Mouse (Mus musculus): ENCODE measurements around the gene Chchd6. TPM values are rescaled to one million over a fixed set of nuclear protein-coding genes. Genes with fewer than 3 reads are reported as not detected.

Gene Chchd6
- polyA plus RNA-seq, 1 experiment from 2014 or later: 6.1 TPM

DNA sequence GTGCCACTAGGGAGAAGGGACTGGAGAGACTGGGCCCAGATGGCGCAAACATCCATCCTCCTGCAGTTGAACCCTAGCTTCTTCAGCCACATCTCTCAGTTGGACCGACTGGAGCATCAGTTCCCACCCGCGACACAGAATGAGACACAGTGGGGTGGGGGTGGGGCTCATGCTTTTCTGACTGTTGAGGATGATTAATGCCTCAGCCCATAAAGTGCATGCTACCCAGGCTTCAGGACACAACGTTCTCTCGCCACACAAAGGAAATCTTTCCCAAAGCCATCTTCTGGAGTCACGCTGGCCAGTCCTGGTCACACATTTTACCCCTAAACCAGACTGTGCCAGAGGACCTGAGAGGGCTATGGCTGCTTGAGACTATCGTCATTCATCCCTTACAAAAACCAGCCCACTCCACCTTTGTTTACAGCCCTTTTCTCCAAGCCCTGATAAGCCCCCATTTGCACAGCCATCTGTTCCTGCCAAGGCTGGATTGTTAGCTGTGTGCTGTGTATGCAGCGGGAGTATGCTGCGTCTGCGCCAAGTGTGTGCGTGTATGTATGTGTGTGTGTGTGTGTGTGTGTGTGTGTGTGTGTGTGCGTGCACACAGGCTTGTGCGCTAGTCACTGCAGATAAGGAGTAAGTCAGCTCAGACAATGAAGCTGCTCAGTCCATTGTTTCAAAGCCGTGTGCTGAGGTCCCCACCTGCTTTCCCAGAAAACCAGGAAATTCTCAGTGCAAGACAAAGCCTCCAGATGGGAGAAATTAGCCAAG, 18.1 kb upstream of the Chchd6 start:
- Histone ChIP-seq H3K4me3 (ENCODE audit: inconsistent target) (no peak overlapping the region), H3K36me3 (ENCODE audit: inconsistent target) (no peaks in the 10 kb centered on the region), H3K27ac (no peak overlapping the region), H3K79me2 (ENCODE audit: inconsistent target) (no peaks in the 10 kb centered on the region)
- WGBS (ENCODE audit: missing documents): 53% methylated on average over 14 of the region's 15 CpGs

DNA sequence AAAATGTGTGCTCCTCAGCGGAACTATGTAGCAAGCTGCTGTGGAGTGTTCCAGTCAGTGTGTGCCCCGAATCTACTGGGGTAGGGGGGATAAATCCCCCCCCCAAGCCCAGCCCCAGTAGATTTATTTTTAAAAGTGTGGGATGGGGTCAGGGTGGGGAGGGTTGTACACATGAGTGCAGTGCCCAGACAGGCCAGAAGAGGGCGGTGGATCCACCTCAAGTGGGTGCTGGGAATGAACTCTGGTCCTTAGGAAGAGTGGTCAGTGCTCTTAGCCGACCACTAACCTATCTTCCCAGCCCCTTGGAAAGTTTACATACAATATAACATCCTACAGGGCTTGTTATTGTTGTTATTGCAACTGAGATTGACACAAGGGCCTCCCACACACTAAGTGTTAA, 12.5 kb upstream of the Chchd6 start:
- 56% methylated on average over 4 of the region's 4 CpGs for WGBS (ENCODE audit: missing documents)
- no peak overlapping the region for H3K27ac ChIP-seq
- no peak overlapping the region for H3K4me3 ChIP-seq (ENCODE audit: inconsistent target)
- H3K79me2 ChIP-seq (ENCODE audit: inconsistent target): no peaks in the 10 kb centered on the region
- no peaks in the 10 kb centered on the region for H3K36me3 ChIP-seq (ENCODE audit: inconsistent target)

DNA sequence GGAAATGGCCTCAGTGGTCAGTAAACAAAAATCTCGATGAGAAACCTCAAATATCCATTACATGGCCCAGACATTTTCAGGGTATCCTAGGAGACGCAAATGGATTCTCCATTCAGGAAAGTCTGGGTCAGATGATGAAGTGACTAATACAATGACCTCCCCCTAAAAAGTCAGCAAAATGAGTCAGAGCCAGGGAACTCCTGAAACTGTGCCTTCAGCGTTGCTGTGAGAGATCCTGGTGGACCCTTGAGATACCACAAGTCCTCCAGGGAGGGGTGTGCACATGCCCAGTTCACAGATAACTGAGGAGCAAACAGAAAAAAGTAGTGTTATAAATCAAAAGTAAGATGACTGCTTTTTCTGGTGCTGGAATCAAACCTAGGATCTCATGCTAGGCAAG, 10.6 kb upstream of the Chchd6 start:
- WGBS (ENCODE audit: missing documents): 60% methylated on average over 3 of the region's 3 CpGs
- Histone ChIP-seq H3K4me3 (ENCODE audit: inconsistent target) (no peak overlapping the region), H3K36me3 (ENCODE audit: inconsistent target) (no peaks in the 10 kb centered on the region), H3K79me2 (ENCODE audit: inconsistent target) (no peaks in the 10 kb centered on the region), H3K27ac (no peak overlapping the region)

DNA sequence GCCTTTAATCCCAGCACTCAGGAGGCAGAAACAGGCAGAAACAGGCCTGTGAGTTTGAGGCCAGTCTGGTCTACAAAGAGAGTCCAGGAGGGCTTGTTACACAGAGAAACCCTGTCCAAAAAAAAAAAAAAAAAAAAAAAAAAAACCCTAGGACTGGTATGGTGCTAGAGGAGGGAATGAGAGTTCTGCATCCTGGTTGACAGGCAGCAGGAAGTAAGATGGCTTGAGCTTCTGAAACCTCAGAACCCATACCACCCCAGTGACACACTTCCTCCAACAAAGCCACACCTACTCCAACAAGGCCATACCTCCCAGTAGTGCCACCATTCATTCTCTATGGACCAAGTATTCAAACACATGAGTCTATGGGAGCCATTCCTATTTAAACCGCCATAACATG, 1.1 kb upstream of the Chchd6 start:
- WGBS (ENCODE audit: missing documents): 86% methylated on average over 1 of the region's 1 CpGs

DNA sequence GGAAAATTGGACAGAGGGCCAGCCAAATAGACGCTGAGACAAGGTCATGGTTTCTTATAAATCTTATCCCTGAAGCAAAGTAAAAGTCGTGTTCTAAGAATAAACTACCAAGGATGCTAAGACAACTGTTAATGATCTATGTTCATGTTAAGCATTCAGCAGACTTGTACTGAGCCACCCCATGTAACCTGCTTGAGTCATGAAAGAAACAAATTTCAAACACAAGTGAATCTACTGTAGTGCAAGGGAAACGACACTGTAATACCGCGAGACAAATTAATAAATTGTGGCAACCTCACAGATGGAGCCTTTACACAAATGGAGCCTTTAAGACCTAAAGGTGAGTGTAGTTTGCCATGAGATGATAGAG, 310 bp upstream of the Chchd6 start:
- Histone ChIP-seq H3K27ac (no peak overlapping the region), H3K36me3 (ENCODE audit: inconsistent target) (no peaks in the 10 kb centered on the region), H3K4me3 (ENCODE audit: inconsistent target) (no peak overlapping the region), H3K79me2 (ENCODE audit: inconsistent target) (no peaks in the 10 kb centered on the region)
- WGBS (ENCODE audit: missing documents): 44% methylated on average over 5 of the region's 5 CpGs

More for the DNA sequence above, 1.1 kb upstream of the Chchd6 start:
- no peak overlapping the region for H3K4me3 ChIP-seq (ENCODE audit: inconsistent target)
- no peaks in the 10 kb centered on the region for H3K36me3 ChIP-seq (ENCODE audit: inconsistent target)
- H3K27ac ChIP-seq: no peak overlapping the region
- no peaks in the 10 kb centered on the region for H3K79me2 ChIP-seq (ENCODE audit: inconsistent target)

DNA sequence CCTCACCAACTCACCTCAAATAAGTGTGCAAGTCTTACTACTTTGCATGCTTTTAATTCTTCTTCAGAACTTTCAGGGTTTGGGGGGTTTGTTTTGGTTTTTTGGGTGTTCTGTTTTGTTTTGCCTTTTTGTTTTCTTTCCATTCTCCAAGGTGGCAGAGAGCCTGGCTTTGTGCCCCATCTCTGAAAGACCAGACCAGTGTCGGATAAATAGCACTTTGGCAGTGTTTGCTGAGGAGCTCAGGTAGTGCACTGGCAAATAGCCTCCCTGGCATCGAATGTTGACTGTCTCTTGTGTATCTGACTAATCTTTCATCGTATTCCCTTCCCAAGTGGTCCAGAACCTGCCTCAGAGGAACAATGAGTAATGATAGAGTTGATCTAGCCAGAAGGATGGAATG, 3.4 kb downstream of the Chchd6 start:
- H3K4me3 ChIP-seq (ENCODE audit: inconsistent target): no peak overlapping the region
- H3K79me2 ChIP-seq (ENCODE audit: inconsistent target): no peaks in the 10 kb centered on the region
- WGBS (ENCODE audit: missing documents): 94% methylated on average over 3 of the region's 3 CpGs
- no peaks in the 10 kb centered on the region for H3K36me3 ChIP-seq (ENCODE audit: inconsistent target)
- no peak overlapping the region for H3K27ac ChIP-seq

DNA sequence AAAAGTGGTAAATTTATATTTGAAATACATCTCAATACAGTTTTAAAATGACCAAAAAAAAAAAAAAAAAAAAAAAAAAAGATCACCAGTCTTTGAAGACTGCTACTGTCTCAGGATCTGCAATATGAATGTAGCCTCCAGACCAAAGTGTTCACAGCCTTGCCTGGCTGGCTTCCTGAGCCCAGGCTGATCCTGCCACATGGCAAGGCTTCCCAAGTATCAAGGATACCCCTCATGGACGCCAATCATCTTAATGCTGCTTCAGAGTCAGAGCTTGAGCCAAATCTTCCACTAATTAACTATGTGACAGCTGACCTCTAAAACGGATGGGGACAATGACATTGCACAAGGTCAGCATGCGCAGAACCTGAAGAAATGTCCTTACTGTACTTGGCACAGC, 3.9 kb downstream of the Chchd6 start:
- Histone ChIP-seq H3K27ac (no peak overlapping the region), H3K4me3 (ENCODE audit: inconsistent target) (no peak overlapping the region), H3K36me3 (ENCODE audit: inconsistent target) (no peaks in the 10 kb centered on the region), H3K79me2 (ENCODE audit: inconsistent target) (no peaks in the 10 kb centered on the region)
- WGBS (ENCODE audit: missing documents): 84% methylated on average over 3 of the region's 3 CpGs

DNA sequence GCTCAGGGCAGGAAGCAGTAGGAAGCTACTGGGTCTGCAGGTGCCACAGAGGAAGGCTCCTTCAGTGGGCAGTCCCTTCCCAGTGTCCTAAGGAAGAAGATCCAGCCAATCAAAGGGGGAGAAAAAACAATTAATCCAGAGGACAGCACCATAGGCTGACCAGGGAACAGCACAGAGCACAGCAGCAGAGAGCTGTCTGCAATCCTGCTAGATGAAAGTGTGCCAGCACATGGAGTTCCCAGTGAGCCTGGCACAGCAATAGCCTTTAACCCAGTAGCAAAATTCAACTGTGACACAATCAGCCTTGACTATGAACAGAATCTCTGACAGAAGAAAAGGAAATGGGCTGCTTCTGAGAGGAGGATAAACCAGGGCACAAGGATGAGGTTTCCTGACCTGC, 9.8 kb downstream of the Chchd6 start:
- Histone ChIP-seq H3K36me3 (ENCODE audit: inconsistent target) (no peaks in the 10 kb centered on the region), H3K4me3 (ENCODE audit: inconsistent target) (no peak overlapping the region), H3K27ac (no peak overlapping the region), H3K79me2 (ENCODE audit: inconsistent target) (no peaks in the 10 kb centered on the region)

DNA sequence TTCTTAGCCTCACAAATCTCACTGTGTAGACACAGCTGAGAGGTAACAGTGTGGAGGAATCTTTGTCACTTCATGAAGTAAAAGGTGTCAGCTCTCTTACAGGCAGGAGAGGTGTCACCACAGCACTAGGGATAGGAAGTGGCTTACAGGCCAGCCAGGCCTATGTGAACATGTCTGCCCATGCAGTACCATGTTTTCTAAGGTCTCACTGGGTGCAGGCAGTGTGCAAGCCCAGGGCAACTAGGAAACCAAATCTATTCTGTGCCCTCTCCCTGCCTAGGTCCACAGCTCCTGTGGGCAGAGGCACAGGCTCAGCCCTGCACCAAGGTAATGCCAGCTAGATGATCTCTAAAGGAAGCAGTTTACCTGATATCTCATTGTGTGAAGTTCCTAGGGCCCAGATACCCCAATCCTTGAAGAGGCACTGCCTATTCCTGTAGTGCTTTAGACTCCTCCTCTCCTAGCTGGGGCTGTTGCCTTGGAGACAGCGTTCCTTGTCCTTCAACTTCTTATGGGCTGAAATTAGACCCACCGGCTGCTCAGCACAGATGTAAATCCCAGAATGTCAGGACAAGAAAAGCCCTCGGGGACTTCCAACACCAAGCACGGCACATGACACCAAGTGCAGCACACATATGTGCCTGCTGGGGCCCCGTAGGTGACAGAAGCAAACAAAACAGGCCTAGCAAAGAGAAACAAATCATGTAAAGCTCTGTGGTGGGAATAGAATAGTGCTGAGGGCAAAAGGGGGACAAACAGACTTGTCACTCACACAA, 10.6 kb downstream of the Chchd6 start:
- Histone ChIP-seq H3K27ac (no peak overlapping the region), H3K4me3 (ENCODE audit: inconsistent target) (no peak overlapping the region), H3K36me3 (ENCODE audit: inconsistent target) (no peaks in the 10 kb centered on the region), H3K79me2 (ENCODE audit: inconsistent target) (no peaks in the 10 kb centered on the region)
- WGBS (ENCODE audit: missing documents): 97% methylated on average over 5 of the region's 5 CpGs

DNA sequence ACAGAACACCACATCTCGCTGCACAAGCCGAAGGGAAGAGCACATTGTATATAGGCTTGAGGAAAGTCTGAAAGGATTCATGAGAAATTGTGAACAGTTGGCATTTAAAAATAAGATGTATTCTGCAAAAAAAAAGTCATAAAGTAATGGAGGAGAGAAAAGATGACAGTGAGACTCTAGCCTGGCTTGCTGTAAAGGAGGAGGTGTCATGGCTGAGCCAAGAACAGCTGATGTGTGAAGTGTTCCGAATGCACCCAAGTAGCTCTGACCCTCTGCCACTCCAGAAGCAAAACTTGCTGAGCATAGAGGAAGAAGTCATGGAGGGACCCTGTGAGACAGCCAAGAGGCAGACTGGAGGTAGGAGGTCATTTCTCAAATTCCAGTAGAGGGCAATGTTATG, 12.3 kb downstream of the Chchd6 start:
- WGBS (ENCODE audit: missing documents): 93% methylated on average over 3 of the region's 3 CpGs
- Histone ChIP-seq H3K36me3 (ENCODE audit: inconsistent target) (no peaks in the 10 kb centered on the region), H3K79me2 (ENCODE audit: inconsistent target) (no peaks in the 10 kb centered on the region), H3K4me3 (ENCODE audit: inconsistent target) (no peak overlapping the region), H3K27ac (no peak overlapping the region)

DNA sequence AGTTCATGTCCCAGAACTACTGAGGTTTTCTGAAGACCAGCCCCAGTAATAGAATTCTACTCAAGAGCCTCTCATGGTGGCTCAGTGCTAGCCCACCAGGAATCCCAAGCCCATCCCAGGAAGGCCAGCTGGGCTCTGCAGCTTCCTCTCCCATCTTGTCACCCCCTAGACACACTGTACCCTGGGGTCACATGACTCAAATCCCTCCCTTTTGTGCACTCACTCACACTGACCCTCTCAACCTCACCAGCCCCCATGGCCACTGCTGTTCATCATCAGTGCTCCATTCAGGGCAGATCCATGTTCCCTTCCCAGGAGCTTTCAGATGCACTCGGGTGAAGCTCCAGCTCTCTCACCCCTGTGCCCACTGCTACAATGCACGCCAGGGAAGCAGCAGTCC, 20.8 kb downstream of the Chchd6 start:
- Histone ChIP-seq H3K4me3 (ENCODE audit: inconsistent target) (no peak overlapping the region), H3K79me2 (ENCODE audit: inconsistent target) (no peaks in the 10 kb centered on the region), H3K36me3 (ENCODE audit: inconsistent target) (no peaks in the 10 kb centered on the region), H3K27ac (no peak overlapping the region)
- 100% methylated on average over 2 of the region's 2 CpGs for WGBS (ENCODE audit: missing documents)

DNA sequence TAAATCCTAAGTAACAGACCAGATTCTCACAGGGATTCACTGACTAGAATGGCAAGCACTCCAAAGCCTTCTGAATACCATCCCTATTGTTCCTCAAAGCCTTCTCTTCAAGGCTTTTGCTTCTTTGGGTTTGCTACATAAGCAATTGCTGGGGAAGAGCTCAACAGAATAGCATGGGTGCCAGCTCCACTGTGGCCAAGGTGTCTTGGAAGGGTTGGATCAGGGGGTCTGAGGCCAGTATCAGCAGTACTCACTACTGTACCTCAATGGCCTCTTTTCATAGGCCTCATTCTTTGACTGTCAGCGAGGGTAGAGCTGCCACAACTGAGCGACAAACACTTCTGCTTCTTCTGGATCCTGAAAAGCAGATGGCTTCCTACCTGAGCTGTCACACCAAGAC, 21.7 kb downstream of the Chchd6 start:
- H3K4me3 ChIP-seq (ENCODE audit: inconsistent target): no peak overlapping the region
- H3K36me3 ChIP-seq (ENCODE audit: inconsistent target): no peaks in the 10 kb centered on the region
- WGBS (ENCODE audit: missing documents): 100% methylated on average over 2 of the region's 2 CpGs
- H3K27ac ChIP-seq: no peak overlapping the region
- no peaks in the 10 kb centered on the region for H3K79me2 ChIP-seq (ENCODE audit: inconsistent target)

DNA sequence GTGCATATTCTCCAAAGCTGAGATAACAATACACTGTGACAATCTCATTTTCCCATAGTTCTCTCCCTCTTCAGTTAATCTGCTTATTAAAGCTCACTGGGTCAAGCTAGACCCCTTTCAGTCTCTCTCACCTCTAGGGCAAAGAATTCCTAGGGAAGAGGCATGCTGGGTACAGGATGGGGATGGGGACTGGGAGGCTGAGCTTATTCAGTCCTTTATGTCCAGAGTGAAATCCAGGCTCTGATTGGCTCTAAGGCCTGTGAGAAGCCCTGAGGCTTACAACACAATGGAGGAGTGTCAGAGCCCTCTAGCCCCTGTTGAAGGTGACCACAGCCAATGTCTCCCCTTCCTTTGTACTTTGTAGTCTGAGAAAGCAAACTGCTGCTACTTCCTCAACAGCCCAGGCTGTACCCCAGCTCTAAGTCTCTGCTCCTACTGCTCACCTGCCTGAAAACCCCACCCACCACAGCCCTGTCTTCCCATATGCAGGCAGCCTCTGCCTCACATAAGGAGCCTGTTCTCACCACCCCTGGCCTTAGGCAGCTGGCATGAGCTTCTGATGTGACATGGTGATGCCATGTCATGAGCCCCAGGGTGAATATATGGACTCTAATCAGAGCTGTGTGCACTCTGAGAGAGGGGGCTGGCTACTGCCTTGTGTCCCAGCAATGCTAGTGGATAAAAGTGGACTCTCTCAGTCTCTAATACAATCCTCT, 22.4 kb downstream of the Chchd6 start:
- no peak overlapping the region for H3K4me3 ChIP-seq (ENCODE audit: inconsistent target)
- no peak overlapping the region for H3K27ac ChIP-seq

DNA sequence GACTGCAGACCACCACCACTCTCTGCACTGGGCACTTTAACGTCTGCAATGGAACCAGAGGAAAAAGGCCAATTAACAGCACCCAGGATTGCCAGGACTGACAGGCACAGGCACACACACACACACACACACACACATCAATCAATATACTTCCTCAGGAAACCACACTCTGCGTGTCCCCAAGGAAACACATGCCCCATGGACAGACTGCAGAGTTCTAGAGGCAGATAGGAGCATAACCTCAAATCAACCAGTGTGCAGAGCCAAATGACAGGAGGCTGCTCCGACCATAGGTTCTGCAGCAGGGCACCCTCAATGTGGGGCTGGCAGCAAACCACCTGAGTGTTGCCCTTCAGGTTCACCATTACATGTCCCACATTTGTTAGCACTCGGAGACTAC, 26.1 kb downstream of the Chchd6 start:
- Histone ChIP-seq H3K4me3 (ENCODE audit: inconsistent target) (no peak overlapping the region), H3K36me3 (ENCODE audit: inconsistent target) (no peaks in the 10 kb centered on the region), H3K79me2 (ENCODE audit: inconsistent target) (no peaks in the 10 kb centered on the region), H3K27ac (no peak overlapping the region)
- 41% methylated on average over 4 of the region's 4 CpGs for WGBS (ENCODE audit: missing documents)

More for the DNA sequence above, 22.4 kb downstream of the Chchd6 start:
- H3K79me2 ChIP-seq (ENCODE audit: inconsistent target): no peaks in the 10 kb centered on the region
- no peaks in the 10 kb centered on the region for H3K36me3 ChIP-seq (ENCODE audit: inconsistent target)

DNA sequence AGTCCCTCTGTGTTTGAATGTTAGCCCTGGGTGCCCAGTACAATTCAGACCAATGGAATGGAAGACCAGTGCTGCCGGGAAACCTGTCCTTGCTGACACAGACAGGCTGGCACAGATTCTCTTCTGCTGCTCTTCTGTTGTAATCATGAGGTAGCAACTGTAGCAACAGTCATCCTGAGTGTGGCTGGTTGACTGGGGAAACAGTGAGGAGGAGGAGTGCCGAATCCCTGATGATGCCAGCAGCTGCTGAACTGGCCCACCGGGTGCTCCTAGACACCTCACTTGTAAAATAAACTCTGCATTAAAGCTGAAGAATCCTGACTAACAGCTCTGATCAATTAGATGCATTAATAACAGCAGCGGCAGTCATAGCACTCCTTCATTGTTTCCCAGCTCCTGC, 28.7 kb downstream of the Chchd6 start:
- 93% methylated on average over 4 of the region's 4 CpGs for WGBS (ENCODE audit: missing documents)
- Histone ChIP-seq H3K79me2 (ENCODE audit: inconsistent target) (no peaks in the 10 kb centered on the region), H3K27ac (no peak overlapping the region)

More for the DNA sequence above, 28.7 kb downstream of the Chchd6 start:
- Histone ChIP-seq H3K36me3 (ENCODE audit: inconsistent target) (no peaks in the 10 kb centered on the region), H3K4me3 (ENCODE audit: inconsistent target) (no peak overlapping the region)
